Comparison of ENCODE assay signal across 14 mouse cellular contexts in genomic region chr5:88569541-88569940, GRCm38 (mm10). TPM values are rescaled to one million over a fixed set of nuclear protein-coding genes. Genes with fewer than 3 reads are reported as not detected.
"Had no signal": no experiment of that assay in that cellular context is flagged by ENCODE, and none has a peak within 500 bp of the region (broad histone marks: within the 10 kb centered on the region; RNA-seq: fewer than 3 reads in every experiment).

No protein-coding gene starts in this region.

- H3K4me2 ChIP-seq: limb, embryonic 15.5 days; liver, embryonic 12.5 days; lung, embryonic 14.5 days; neural tube, embryonic 15.5 days had no signal

- ATAC-seq: liver, embryonic 12.5 days had no signal

- H3K9ac ChIP-seq: limb, embryonic 15.5 days; liver, embryonic 12.5 days; lung, embryonic 14.5 days; neural tube, embryonic 15.5 days had no signal

- H3K27me3 ChIP-seq: limb, embryonic 15.5 days; liver, embryonic 12.5 days; neural tube, embryonic 15.5 days had no signal

- H3K27ac ChIP-seq: limb, embryonic 15.5 days; liver, embryonic 12.5 days; midbrain, embryonic 10.5 days; neural tube, embryonic 15.5 days had no signal

- DNase-seq: lung, embryonic 14.5 days; lung, postnatal 10 days; lung, postnatal 4 days; midbrain, embryonic 14.5 days; right cerebral cortex, adult 18-20 months; thymus, adult 18-20 months; thymus, postnatal 14 days had no signal

- H3K9me3 ChIP-seq: limb, embryonic 15.5 days; liver, embryonic 12.5 days; midbrain, embryonic 10.5 days; neural tube, embryonic 15.5 days had no signal

- H3K4me3 ChIP-seq: limb, embryonic 15.5 days; liver, embryonic 12.5 days; midbrain, embryonic 10.5 days; myocyte; neural tube, embryonic 15.5 days had no signal

RNA-seq across cellular contexts. Expression of gene Jchain, which starts 41.9 kb away (rescaled TPM):
- polyA plus RNA-seq: intestine, embryonic 14.5 days; lung, embryonic 14.5 days; stomach, embryonic 14.5 days had no signal
